Mouse (Mus musculus) frontal cortex, adult 2 months (tissue): ENCODE data around the gene Srsf9. TPM values are rescaled to one million over a fixed set of nuclear protein-coding genes. Genes with fewer than 3 reads are reported as not detected.
"Not testable (repeated sequence)": the region's sequence is repeated elsewhere in the genome, so short reads cannot be mapped to it uniquely, and the experiment has no call there.

ENCODE experiments used
- DNase-seq, 2 experiments: peaks; one replicate each; pipeline ENCODE4 v3.0.0; 2022; ENCODE audit warnings: low spot score in 1 of 2; ENCODE audit errors: extremely low spot score in 1 of 2
- polyA plus RNA-seq: library from polyadenylated mRNA; depleted of rRNA; stranded (reverse); fragments of >200 nt; gene quantifications from 2 replicates; pipeline ENCODE4 v1.2.3, GENCODE M21; 2012; rRNA removed

Srsf9 gene
- polyA plus RNA-seq, 1 experiment, result 79.2 TPM

GRCm38 (mm10) chr5:115362819-115363714 is 36.1 kb downstream of the Srsf9 start:
- DNase-seq, result peak; percentile 58 to 81

- DNase-seq, result no peak
Measured at GRCm38 (mm10) chr5:115364782-115365181, 37.8 kb downstream of the Srsf9 start.

GRCm38 (mm10) chr5:115371736-115372135 is 44.8 kb downstream of the Srsf9 start:
- no peak for DNase-seq

- no peak for DNase-seq
Measured at GRCm38 (mm10) chr5:115373441-115374203, 46.6 kb downstream of the Srsf9 start.

- no peak for DNase-seq
Measured at GRCm38 (mm10) chr5:115374204-115374820, 47.3 kb downstream of the Srsf9 start.

GRCm38 (mm10) chr5:115375436-115375835 is 48.5 kb downstream of the Srsf9 start:
- DNase-seq, result no peak

- DNase-seq, result not testable (repeated sequence)
Measured at GRCm38 (mm10) chr5:115378882-115379281, 51.9 kb downstream of the Srsf9 start.

Other genes with a start within 250 kb of the Srsf9 start
- not detected in 2 replicates for gene Gm10401, start 228.9 kb upstream of the Srsf9 start, polyA plus RNA-seq
- 13.1 and 14.9 TPM in 2 replicates for gene Acads, start 207.8 kb upstream of the Srsf9 start, polyA plus RNA-seq
- 27.9 and 28.9 TPM in 2 replicates for gene Unc119b, start 192.2 kb upstream of the Srsf9 start, polyA plus RNA-seq
- gene Mlec, start 169.0 kb upstream of the Srsf9 start, polyA plus RNA-seq, result 66.5 and 67.1 TPM in 2 replicates
- 291 and 354 TPM in 2 replicates for gene Cabp1, start 132.8 kb upstream of the Srsf9 start, polyA plus RNA-seq
- gene Pop5, start 91.3 kb upstream of the Srsf9 start, polyA plus RNA-seq, result 129 and 134 TPM in 2 replicates
- 177 and 178 TPM in 2 replicates for gene Rnf10, start 54.3 kb upstream of the Srsf9 start, polyA plus RNA-seq
- 29.4 and 34.3 TPM in 2 replicates for gene Coq5, start 47.5 kb upstream of the Srsf9 start, polyA plus RNA-seq
- 637 and 750 TPM in 2 replicates for gene Dynll1, start 26.2 kb upstream of the Srsf9 start, polyA plus RNA-seq
- 32.8 and 33.0 TPM in 2 replicates for gene Gatc, start 14.0 kb downstream of the Srsf9 start, polyA plus RNA-seq
- 22.2 and 24.1 TPM in 2 replicates for gene Triap1, start 14.0 kb downstream of the Srsf9 start, polyA plus RNA-seq
- 2,228 and 3,541 TPM in 2 replicates for gene Cox6a1, start 21.8 kb downstream of the Srsf9 start, polyA plus RNA-seq
- gene Msi1, start 102.4 kb downstream of the Srsf9 start, polyA plus RNA-seq, result 58.3 and 61.5 TPM in 2 replicates
- not detected in 2 replicates for gene Pla2g1b, start 139.1 kb downstream of the Srsf9 start, polyA plus RNA-seq
- 86.3 and 86.5 TPM in 2 replicates for gene Sirt4, start 157.5 kb downstream of the Srsf9 start, polyA plus RNA-seq
- 35.3 and 36.9 TPM in 2 replicates for gene Pxn, start 179.5 kb downstream of the Srsf9 start, polyA plus RNA-seq
- 543 and 568 TPM in 2 replicates for gene Rplp0, start 232.3 kb downstream of the Srsf9 start, polyA plus RNA-seq
- 37.6 and 38.2 TPM in 2 replicates for gene Gcn1l1, start 238.1 kb downstream of the Srsf9 start, polyA plus RNA-seq